Mouse (Mus musculus) kidney, postnatal 10 days (tissue): ENCODE measurements around the gene Zfp655.
"Not testable (repeated sequence)": the region's sequence is repeated elsewhere in the genome, so short reads cannot be mapped to it uniquely, and the experiment has no call there.

ENCODE experiments used
- DNase-seq: peaks from one replicate; pipeline ENCODE4 v3.0.0; 2021; ENCODE audit warnings: mixed read lengths

Gene Zfp655

DNA sequence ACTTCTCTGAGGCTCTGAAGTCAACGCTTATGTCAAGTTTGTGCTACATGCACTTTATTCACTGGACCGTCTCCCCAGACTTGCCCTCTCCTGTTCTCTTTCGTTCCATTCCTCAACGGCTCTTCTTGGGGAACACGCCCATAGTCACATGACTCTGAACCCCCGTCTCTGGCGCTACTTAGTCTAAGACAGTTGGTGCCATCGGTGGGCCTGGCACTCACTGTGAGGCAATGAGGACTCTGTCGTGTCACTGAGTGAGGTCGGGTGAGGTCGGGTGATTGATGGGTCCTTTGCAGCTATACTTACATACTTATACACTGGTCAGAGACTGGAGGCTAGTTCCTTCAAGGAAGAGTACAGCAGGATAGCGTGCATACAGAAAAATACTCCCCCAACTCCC, 8.1 kb upstream of the Zfp655 start:
- no peak for DNase-seq

- DNase-seq, result no peak
Measured at GRCm38 (mm10) chr5:145226453-145226852, 5.1 kb upstream of the Zfp655 start.

DNA sequence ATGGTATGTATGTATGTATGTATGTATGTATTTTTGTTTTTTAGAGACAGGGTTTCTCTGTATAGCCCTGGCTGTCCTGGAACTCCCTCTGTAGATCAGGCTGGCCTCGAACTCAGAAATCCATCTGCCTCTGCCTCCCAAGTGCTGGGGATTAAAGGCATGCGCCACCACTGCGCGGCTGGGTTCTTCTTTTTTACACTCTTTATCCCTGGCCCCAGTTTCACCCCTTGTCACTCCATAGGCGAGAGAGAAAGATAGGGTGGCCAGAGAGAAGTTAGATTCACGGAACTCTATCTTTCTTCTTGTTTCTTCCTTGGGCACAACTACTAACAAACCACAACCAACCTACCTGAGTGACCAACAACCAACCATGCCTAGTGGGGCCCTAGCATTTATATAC, 2.2 kb upstream of the Zfp655 start:
- not testable (repeated sequence) for DNase-seq

- DNase-seq, result no peak
Measured at GRCm38 (mm10) chr5:145230641-145231040, 874 bp upstream of the Zfp655 start.

DNA sequence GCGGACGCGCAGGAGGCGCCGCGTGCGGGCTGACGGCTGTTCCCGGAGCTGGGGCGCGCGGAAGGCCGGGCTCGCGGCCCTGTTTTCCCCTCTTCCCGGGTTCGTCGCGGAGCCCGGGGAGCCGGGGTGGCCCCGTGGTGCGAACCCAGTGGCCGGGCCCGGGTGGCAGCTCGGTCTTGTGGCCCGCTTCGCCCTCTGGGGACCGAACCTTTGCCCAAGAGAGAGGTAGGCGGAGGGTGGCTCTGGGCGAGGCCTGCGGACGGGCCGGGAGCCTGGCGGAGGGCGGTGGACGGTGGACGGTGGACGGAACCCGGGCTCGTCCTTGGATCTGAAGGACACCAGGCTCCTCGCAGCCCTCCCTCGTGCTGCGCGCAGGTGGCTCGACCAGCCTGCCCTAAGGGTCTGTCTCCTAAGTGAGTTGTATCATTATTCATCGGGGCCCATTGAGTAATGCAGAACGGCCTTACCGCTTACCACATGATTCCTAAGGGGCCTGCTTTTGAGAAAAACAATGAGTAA, 437 bp downstream of the Zfp655 start:
- no peak for DNase-seq

DNA sequence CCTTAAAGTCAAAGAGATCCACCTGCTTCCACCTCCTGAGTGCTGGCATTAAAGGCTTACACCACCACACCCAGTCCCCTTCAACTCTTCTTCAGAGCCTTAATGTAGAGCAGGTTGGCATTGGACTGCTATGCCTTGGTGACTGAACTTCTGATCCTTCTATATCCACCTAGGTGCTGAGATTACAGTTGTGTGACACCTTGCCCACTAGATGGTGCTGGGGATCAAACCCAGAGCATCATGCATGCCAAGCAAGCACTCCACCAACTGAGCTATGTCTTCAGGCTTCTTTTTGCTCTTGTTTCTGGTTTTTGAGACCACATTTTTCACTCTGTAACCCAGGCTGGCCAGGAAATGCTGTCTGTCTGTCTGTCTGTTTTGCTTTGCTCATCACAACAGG, 3.1 kb downstream of the Zfp655 start:
- peak; percentile 41 for DNase-seq

- DNase-seq, result no peak
Measured at GRCm38 (mm10) chr5:145249520-145249919, 18.0 kb downstream of the Zfp655 start.

DNA sequence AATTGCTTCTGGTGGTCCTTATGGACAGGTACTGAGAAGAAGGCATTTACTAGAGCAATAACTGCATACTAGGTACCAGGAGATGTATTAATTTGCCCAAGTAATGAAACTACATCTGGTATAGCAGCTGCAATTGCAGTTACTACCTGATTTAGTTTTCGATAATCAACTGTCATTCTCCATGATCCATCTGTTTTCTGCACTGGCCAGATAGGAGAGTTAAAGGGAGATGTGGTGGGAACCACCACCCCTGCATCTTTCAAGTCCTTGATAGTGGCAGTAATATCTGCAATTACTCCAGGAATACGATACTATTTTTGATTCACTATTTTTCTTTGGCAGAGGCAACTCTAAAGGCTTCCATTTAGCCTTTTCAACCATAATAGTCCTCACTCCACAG, 42.1 kb downstream of the Zfp655 start:
- not testable (repeated sequence) for DNase-seq

- DNase-seq, result no peak
Measured at GRCm38 (mm10) chr5:145279948-145280347, 48.4 kb downstream of the Zfp655 start.

GRCm38 (mm10) chr5:145280371-145281143, 49.0 kb downstream of the Zfp655 start, which contains the start of gene Zscan25:
Zscan25 (plus strand) TSS chr5:145280500.
- peak; percentile 95 for DNase-seq

DNA sequence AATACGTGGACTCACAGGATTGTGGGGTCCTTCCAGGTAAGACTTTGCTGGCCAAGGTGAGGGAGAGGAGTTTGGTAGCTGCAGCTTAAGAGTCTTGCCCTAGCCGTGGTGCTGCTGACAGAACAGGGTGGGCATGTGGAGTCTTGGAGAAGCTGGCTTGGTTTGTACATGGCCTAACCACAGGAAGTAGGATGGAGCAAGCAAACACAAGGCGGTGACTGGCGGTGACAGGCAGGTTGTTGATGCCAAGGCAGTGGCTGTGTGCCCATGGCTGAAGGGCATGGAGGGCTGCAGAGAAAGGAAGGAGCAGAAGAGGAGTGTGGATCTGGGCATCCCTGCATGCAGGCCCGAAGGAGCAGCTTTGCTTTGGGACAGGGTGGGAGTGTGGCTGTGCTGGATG, 56.9 kb downstream of the Zfp655 start:
- no peak for DNase-seq

DNA sequence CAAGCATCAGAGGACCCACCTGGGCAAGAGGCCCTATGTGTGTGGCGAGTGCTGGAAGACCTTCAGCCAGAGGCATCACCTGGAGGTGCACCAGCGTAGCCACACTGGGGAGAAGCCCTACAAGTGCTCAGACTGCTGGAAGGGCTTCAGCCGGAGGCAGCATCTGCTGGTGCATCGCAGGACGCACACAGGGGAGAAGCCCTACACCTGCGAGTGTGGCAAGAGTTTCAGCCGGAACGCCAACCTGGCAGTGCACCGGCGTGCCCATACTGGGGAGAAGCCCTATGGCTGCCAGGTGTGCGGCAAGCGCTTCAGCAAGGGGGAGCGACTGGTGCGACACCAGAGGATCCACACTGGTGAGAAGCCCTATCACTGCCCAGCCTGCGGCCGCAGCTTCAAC, 59.2 kb downstream of the Zfp655 start:
- no peak for DNase-seq

DNA sequence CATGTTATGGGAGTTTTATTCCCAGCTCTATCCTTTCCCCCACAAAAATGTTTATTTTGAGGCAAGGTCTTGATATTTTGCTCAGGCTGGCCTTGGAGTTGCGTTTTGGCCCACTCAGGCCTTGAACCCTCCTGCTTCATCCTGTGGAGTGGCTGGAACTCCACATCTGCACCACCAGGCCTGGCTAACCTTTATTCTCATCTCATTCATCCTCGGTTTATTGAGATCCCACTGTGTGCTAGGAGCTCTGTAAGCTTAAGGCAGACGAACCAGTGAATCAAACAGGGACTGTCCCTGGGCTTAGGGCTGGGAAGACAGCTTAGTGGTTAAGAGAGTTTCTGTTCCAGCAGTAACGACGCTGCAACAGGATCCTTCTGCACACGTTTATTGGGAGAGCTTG, 60.9 kb downstream of the Zfp655 start:
- DNase-seq, result no peak
